Mouse (Mus musculus): Measurements from ENCODE around the gene Cep135. TPM values are rescaled to one million over a fixed set of nuclear protein-coding genes. Genes with fewer than 3 reads are reported as not detected.

Cep135 gene
- polyA plus RNA-seq (2015; fragmentation: Nextera tagmentation; extraction: Ambion mirVana), result 1.5 and 1.8 TPM in 2 replicates

GRCm38 (mm10) chr5:76588551-76589283 is at the start of gene Cep135:
Cep135 (plus strand) TSS chr5:76588698.

GRCm38 (mm10) chr5:76656212-76656611 is 67.7 kb downstream of the Cep135 start, which contains the start of gene C530008M17Rik:
C530008M17Rik (plus strand) TSS chr5:76656512.

Other genes with a start within 250 kb of the Cep135 start
- gene Nmu, start 224.9 kb upstream of the Cep135 start, polyA plus RNA-seq (2015; fragmentation: Nextera tagmentation; extraction: Ambion mirVana), result not detected in 2 replicates
- 0.31 TPM in 1 of 2 replicates, not detected in the other for gene Gm7271, start 104.7 kb upstream of the Cep135 start, polyA plus RNA-seq (2015; fragmentation: Nextera tagmentation; extraction: Ambion mirVana)
- gene Exoc1, start 59.4 kb upstream of the Cep135 start, polyA plus RNA-seq (2015; fragmentation: Nextera tagmentation; extraction: Ambion mirVana), result 10.2 and 10.8 TPM in 2 replicates
- gene C530008M17Rik, start 67.8 kb downstream of the Cep135 start, polyA plus RNA-seq (2015; fragmentation: Nextera tagmentation; extraction: Ambion mirVana), result 6.3 and 6.6 TPM in 2 replicates

All from skeletal muscle tissue, postnatal 0 days (tissue).